Mouse (Mus musculus): ENCODE results near the gene Hoxa2.

Gene Hoxa2

GRCm38 (mm10) chr6:52164626-52165440, at the start of gene Hoxa2:
TSS of gene Hoxa2 (minus strand) at chr6:52164831.
- DNase-seq (ENCODE audit: low spot score), result no peak

- no peak for DNase-seq (ENCODE audit: low spot score)
Measured at GRCm38 (mm10) chr6:52214271-52214670, 49.6 kb upstream of the Hoxa2 start.

- DNase-seq (ENCODE audit: low spot score), result peak; percentile 15
Measured at GRCm38 (mm10) chr6:52213119-52213986, 48.7 kb upstream of the Hoxa2 start, which contains the start of the genes Hoxa3 and Gm28308. TSS of gene Hoxa3 (minus strand) at chr6:52213336. TSS of gene Gm28308 (minus strand) at chr6:52213339.

GRCm38 (mm10) chr6:52212556-52213118, 48.0 kb upstream of the Hoxa2 start:
- no peak for DNase-seq (ENCODE audit: low spot score)

- DNase-seq (ENCODE audit: low spot score), result no peak
Measured at GRCm38 (mm10) chr6:52211961-52212360, 47.3 kb upstream of the Hoxa2 start.

- peak; percentile 55 for DNase-seq (ENCODE audit: low spot score)
Measured at GRCm38 (mm10) chr6:52211170-52211935, 46.7 kb upstream of the Hoxa2 start.

GRCm38 (mm10) chr6:52209685-52210046, 45.0 kb upstream of the Hoxa2 start:
- DNase-seq (ENCODE audit: low spot score), result no peak

- peak; percentile 6 for DNase-seq (ENCODE audit: low spot score)
Measured at GRCm38 (mm10) chr6:52208868-52209684, 44.4 kb upstream of the Hoxa2 start.

GRCm38 (mm10) chr6:52208072-52208867, 43.6 kb upstream of the Hoxa2 start, which contains the start of gene Hoxa6:
TSS of gene Hoxa6 (minus strand) at chr6:52208722.
- DNase-seq (ENCODE audit: low spot score), result no peak

- DNase-seq (ENCODE audit: low spot score), result no peak
Measured at GRCm38 (mm10) chr6:52207684-52207976, 43.0 kb upstream of the Hoxa2 start.

- no peak for DNase-seq (ENCODE audit: low spot score)
Measured at GRCm38 (mm10) chr6:52206882-52207683, 42.5 kb upstream of the Hoxa2 start.

GRCm38 (mm10) chr6:52205638-52206621, 41.3 kb upstream of the Hoxa2 start:
- DNase-seq (ENCODE audit: low spot score), result no peak

GRCm38 (mm10) chr6:52205221-52205620, 40.6 kb upstream of the Hoxa2 start:
- DNase-seq (ENCODE audit: low spot score), result no peak

GRCm38 (mm10) chr6:52204050-52204752, 39.6 kb upstream of the Hoxa2 start, which contains the start of gene Hoxa5:
TSS of gene Hoxa5 (minus strand) at chr6:52204587.
- peak; percentile 69 for DNase-seq (ENCODE audit: low spot score)

- no peak for DNase-seq (ENCODE audit: low spot score)
Measured at GRCm38 (mm10) chr6:52203371-52204049, 38.9 kb upstream of the Hoxa2 start.

- no peak for DNase-seq (ENCODE audit: low spot score)
Measured at GRCm38 (mm10) chr6:52203121-52203370, 38.4 kb upstream of the Hoxa2 start.
